Mouse (Mus musculus): Measurements from ENCODE around the gene Plk5. TPM values are rescaled to one million over a fixed set of nuclear protein-coding genes. Genes with fewer than 3 reads are reported as not detected.
A peak's percentile ranks its signal among the peaks of the same experiment; 100 is the strongest.

Gene Plk5
- total and polyA plus RNA-seq, 3 experiments, result 0.50 to 2.7 (median 0.63) TPM

GRCm38 (mm10) chr10:80412656-80413541 lies 56.6 kb downstream of the Plk5 start:
- DNase-seq, result peak; percentile 73 to 83
- no peaks in the 10 kb centered on the region for H3K4me1 ChIP-seq (ENCODE audit: control insufficient read depth, insufficient read depth, low read length)
- H3K4me3 ChIP-seq, result no peak overlapping the region
- intact Hi-C loops (cut with DNase I), result no loop called here
- 76% methylated on average over 44 of the region's 44 CpGs for WGBS
- no peak overlapping the region for H3K9ac ChIP-seq (ENCODE audit: low read depth, low read length)
- H3K36me3 ChIP-seq (ENCODE audit: control insufficient read depth, insufficient read depth, low read length), result no peaks in the 10 kb centered on the region
- H3K27me3 ChIP-seq (ENCODE audit: control insufficient read depth, insufficient read depth, low read length), result no peaks in the 10 kb centered on the region
- TF ChIP-seq CTCF (IDR thresholded peaks at IDR 0.05), result no peak
- no peak for TF ChIP-seq POLR2A (IDR thresholded peaks at IDR 0.05; ENCODE audit: insufficient read depth, low read depth, low read length)
- TF ChIP-seq EP300 (IDR thresholded peaks at IDR 0.05; ENCODE audit: insufficient read depth, low read depth, low read length), result no peak
- H3K79me2 ChIP-seq (replicated peaks; ENCODE audit: control insufficient read depth, insufficient read depth, low read length), result no peaks in the 10 kb centered on the region
- H3K27ac ChIP-seq, result no peak overlapping the region

Small RNA genes lying within 50 kb of the gene (microRNA-seq; reads per million reads assigned to microRNA genes)
- 0 reads per million in 2 experiments for gene Gm22721

Other genes starting within 250 kb of the Plk5 start
- 100 to 1,000 TPM; 140 to 161 TPM for gene Stk11, start 240.7 kb upstream of the Plk5 start, total RNA-seq (2021)
- 127 and 144 TPM in 2 replicates for gene Stk11, start 240.7 kb upstream of the Plk5 start, polyA plus RNA-seq (2012; rRNA removed)
- gene Atp5d, start 217.8 kb upstream of the Plk5 start, total RNA-seq (2021), result 1,000 to 10,000 TPM; 1,015 to 1,150 TPM
- gene Atp5d, start 217.8 kb upstream of the Plk5 start, polyA plus RNA-seq (2012; rRNA removed), result 1,139 and 1,938 TPM in 2 replicates
- 1 to 10 TPM; 3.9 to 4.9 TPM for gene Cbarp, start 215.6 kb upstream of the Plk5 start, total RNA-seq (2021)
- 3.0 and 4.3 TPM in 2 replicates for gene Cbarp, start 215.6 kb upstream of the Plk5 start, polyA plus RNA-seq (2012; rRNA removed)
- 100 to 1,000 TPM in 1 of 2 experiments, 10 to 100 TPM in 1; 96.2 to 102 TPM for gene Midn, start 208.2 kb upstream of the Plk5 start, total RNA-seq (2021)
- gene Midn, start 208.2 kb upstream of the Plk5 start, polyA plus RNA-seq (2012; rRNA removed), result 50.1 and 74.5 TPM in 2 replicates
- 10 to 100 TPM; 34.2 to 43.2 TPM for gene Cirbp, start 190.5 kb upstream of the Plk5 start, total RNA-seq (2021)
- gene Cirbp, start 190.5 kb upstream of the Plk5 start, polyA plus RNA-seq (2012; rRNA removed), result 62.5 and 85.8 TPM in 2 replicates
- 1 to 10 TPM; 5.9 to 6.0 TPM for gene 1600002K03Rik, start 183.5 kb upstream of the Plk5 start, total RNA-seq (2021)
- gene 1600002K03Rik, start 183.5 kb upstream of the Plk5 start, polyA plus RNA-seq (2012; rRNA removed), result 5.6 and 6.3 TPM in 2 replicates
- 1 to 10 TPM in 1 of 2 experiments, under 1 TPM in 1; 0.86 to 1.1 TPM for gene Efna2, start 177.0 kb upstream of the Plk5 start, total RNA-seq (2021)
- gene Efna2, start 177.0 kb upstream of the Plk5 start, polyA plus RNA-seq (2012; rRNA removed), result 1.2 and 1.7 TPM in 2 replicates
- 10 to 100 TPM; 11.1 to 11.8 TPM for gene Mum1, start 130.0 kb upstream of the Plk5 start, total RNA-seq (2021)
- gene Mum1, start 130.0 kb upstream of the Plk5 start, polyA plus RNA-seq (2012; rRNA removed), result 18.0 and 19.4 TPM in 2 replicates
- 1,000 to 10,000 TPM in 1 of 2 experiments, 100 to 1,000 TPM in 1; 943 to 1,108 TPM for gene Ndufs7, start 107.3 kb upstream of the Plk5 start, total RNA-seq (2021)
- gene Ndufs7, start 107.3 kb upstream of the Plk5 start, polyA plus RNA-seq (2012; rRNA removed), result 1,263 and 1,990 TPM in 2 replicates
- gene Gamt, start 95.4 kb upstream of the Plk5 start, total RNA-seq (2021), result 1 to 10 TPM; 8.3 to 8.4 TPM
- 8.0 and 11.0 TPM in 2 replicates for gene Gamt, start 95.4 kb upstream of the Plk5 start, polyA plus RNA-seq (2012; rRNA removed)
- 10 to 100 TPM; 56.4 to 57.9 TPM for gene Dazap1, start 95.0 kb upstream of the Plk5 start, total RNA-seq (2021)
- gene Dazap1, start 95.0 kb upstream of the Plk5 start, polyA plus RNA-seq (2012; rRNA removed), result 37.6 and 41.0 TPM in 2 replicates
- gene Rps15, start 64.0 kb upstream of the Plk5 start, total RNA-seq (2021), result 100 to 1,000 TPM; 748 to 861 TPM
- 880 and 1,041 TPM in 2 replicates for gene Rps15, start 64.0 kb upstream of the Plk5 start, polyA plus RNA-seq (2012; rRNA removed)
- gene Apc2, start 60.5 kb upstream of the Plk5 start, total RNA-seq (2021), result 1 to 10 TPM; 2.3 to 2.6 TPM
- 2.4 and 2.7 TPM in 2 replicates for gene Apc2, start 60.5 kb upstream of the Plk5 start, polyA plus RNA-seq (2012; rRNA removed)
- gene 2310011J03Rik, start 35.9 kb upstream of the Plk5 start, total RNA-seq (2021), result 10 to 100 TPM; 13.3 to 14.5 TPM
- 27.3 and 28.9 TPM in 2 replicates for gene 2310011J03Rik, start 35.9 kb upstream of the Plk5 start, polyA plus RNA-seq (2012; rRNA removed)
- 1 to 10 TPM; 1.4 to 1.8 TPM for gene Pcsk4, start 27.0 kb upstream of the Plk5 start, total RNA-seq (2021)
- 4.5 and 4.9 TPM in 2 replicates for gene Pcsk4, start 27.0 kb upstream of the Plk5 start, polyA plus RNA-seq (2012; rRNA removed)
- 1 to 10 TPM; 2.8 to 3.6 TPM for gene Reep6, start 26.5 kb upstream of the Plk5 start, total RNA-seq (2021)
- 2.9 and 4.1 TPM in 2 replicates for gene Reep6, start 26.5 kb upstream of the Plk5 start, polyA plus RNA-seq (2012; rRNA removed)
- 10 to 100 TPM; 71.9 to 84.5 TPM for gene Adamtsl5, start 8.0 kb upstream of the Plk5 start, total RNA-seq (2021)
- 80.9 and 85.2 TPM in 2 replicates for gene Adamtsl5, start 8.0 kb upstream of the Plk5 start, polyA plus RNA-seq (2012; rRNA removed)
- 1 to 10 TPM; 7.3 to 7.5 TPM for gene Mex3d, start 31.2 kb downstream of the Plk5 start, total RNA-seq (2021)
- 5.8 and 7.9 TPM in 2 replicates for gene Mex3d, start 31.2 kb downstream of the Plk5 start, polyA plus RNA-seq (2012; rRNA removed)
- 10 to 100 TPM; 86.5 to 95.2 TPM for gene Mbd3, start 43.1 kb downstream of the Plk5 start, total RNA-seq (2021)
- gene Mbd3, start 43.1 kb downstream of the Plk5 start, polyA plus RNA-seq (2012; rRNA removed), result 91.4 and 95.1 TPM in 2 replicates
- gene Uqcr11, start 50.4 kb downstream of the Plk5 start, total RNA-seq (2021), result 1,000 to 10,000 TPM; 1,743 to 1,981 TPM
- gene Uqcr11, start 50.4 kb downstream of the Plk5 start, polyA plus RNA-seq (2012; rRNA removed), result 5,192 and 5,251 TPM in 2 replicates
- 10 to 100 TPM; 16.5 to 18.0 TPM for gene Tcf3, start 77.2 kb downstream of the Plk5 start, total RNA-seq (2021)
- 20.1 and 25.0 TPM in 2 replicates for gene Tcf3, start 77.2 kb downstream of the Plk5 start, polyA plus RNA-seq (2012; rRNA removed)
- gene Onecut3, start 138.4 kb downstream of the Plk5 start, total RNA-seq (2021), result under 1 TPM in 1 of 2 experiments, not detected in 1; 0.05 TPM
- gene Onecut3, start 138.4 kb downstream of the Plk5 start, polyA plus RNA-seq (2012; rRNA removed), result 0.06 and 0.09 TPM in 2 replicates
- not detected for gene Atp8b3, start 182.7 kb downstream of the Plk5 start, total RNA-seq (2021)
- gene Atp8b3, start 182.7 kb downstream of the Plk5 start, polyA plus RNA-seq (2012; rRNA removed), result 0.39 and 0.50 TPM in 2 replicates
- 10 to 100 TPM; 11.6 to 12.3 TPM for gene Rexo1, start 205.1 kb downstream of the Plk5 start, total RNA-seq (2021)
- 19.5 and 19.8 TPM in 2 replicates for gene Rexo1, start 205.1 kb downstream of the Plk5 start, polyA plus RNA-seq (2012; rRNA removed)
- 1 to 10 TPM; 4.0 to 4.4 TPM for gene Klf16, start 220.9 kb downstream of the Plk5 start, total RNA-seq (2021)
- 3.6 and 5.5 TPM in 2 replicates for gene Klf16, start 220.9 kb downstream of the Plk5 start, polyA plus RNA-seq (2012; rRNA removed)
- gene Abhd17a, start 233.9 kb downstream of the Plk5 start, total RNA-seq (2021), result 10 to 100 TPM; 40.2 to 46.9 TPM
- gene Abhd17a, start 233.9 kb downstream of the Plk5 start, polyA plus RNA-seq (2012; rRNA removed), result 67.3 and 80.0 TPM in 2 replicates
- 10 to 100 TPM; 20.8 to 26.9 TPM for gene Scamp4, start 246.4 kb downstream of the Plk5 start, total RNA-seq (2021)
- 58.9 and 60.5 TPM in 2 replicates for gene Scamp4, start 246.4 kb downstream of the Plk5 start, polyA plus RNA-seq (2012; rRNA removed)
- 1 to 10 TPM in 1 of 2 experiments, under 1 TPM in 1; 0.60 to 1.1 TPM for gene Adat3, start 246.4 kb downstream of the Plk5 start, total RNA-seq (2021)
- 1.0 and 2.5 TPM in 2 replicates for gene Adat3, start 246.4 kb downstream of the Plk5 start, polyA plus RNA-seq (2012; rRNA removed)
- gene Gm49322, start 249.6 kb downstream of the Plk5 start, total RNA-seq (2021), result under 1 TPM; 0.34 to 0.39 TPM
- 0.62 and 2.0 TPM in 2 replicates for gene Gm49322, start 249.6 kb downstream of the Plk5 start, polyA plus RNA-seq (2012; rRNA removed)

Measured in heart, adult 2 months (tissue).